Mouse (Mus musculus) T-helper 17 cell (primary cell): ENCODE measurements at regions not wholly inside any gene's neighbourhood (a gene's known extent, or its start where the extent isn't known, plus 50 kb on each side); places are given as distances from the start of the nearest gene placed in this dataset.

Experiments
- in situ Hi-C, 2 experiments: fragments of 300-600 bp; cut with MboI, MseI; formaldehyde crosslinking; loops; 1 replicate in 1 of 2; 2 replicates in 1 of 2; pipeline ENCODE4 v1.15.1; 2025; ENCODE audit warnings: high pct_unique_total_duplicates in 2 of 2

GRCm38 (mm10) chr15:58718282-58718681 lies 170.8 kb upstream of the Gm49356 start:
- in situ Hi-C loops = no loop called here

GRCm38 (mm10) chr15:58719410-58719809 lies 169.7 kb upstream of the Gm49356 start:
- in situ Hi-C loops = no loop called here

DNA sequence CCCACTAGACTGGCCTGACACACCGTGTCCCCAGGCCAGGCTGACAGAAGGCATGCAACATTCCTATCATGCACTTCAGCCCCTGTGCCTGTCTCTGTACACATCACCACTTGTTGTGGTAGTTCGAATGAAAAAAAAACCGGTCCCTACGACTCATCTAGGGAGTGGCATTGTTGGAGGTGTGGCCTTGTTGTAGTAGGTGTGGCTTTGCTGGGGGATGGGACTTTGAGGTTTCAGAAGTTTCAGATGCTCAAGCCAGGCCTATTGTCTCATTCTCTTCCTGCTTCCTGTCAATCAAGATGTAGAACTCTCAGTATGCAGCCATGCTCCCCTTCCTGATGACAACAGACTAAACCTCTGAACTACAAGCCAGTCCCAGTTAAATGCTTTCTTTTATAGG lies 162.1 kb upstream of the Gm49356 start:
- in situ Hi-C loops = loop anchor here in 1 of 2 experiments (25.0 kb wide), 1 partner anchor 1435 kb away; no protein-coding TSS in a partner anchor

DNA sequence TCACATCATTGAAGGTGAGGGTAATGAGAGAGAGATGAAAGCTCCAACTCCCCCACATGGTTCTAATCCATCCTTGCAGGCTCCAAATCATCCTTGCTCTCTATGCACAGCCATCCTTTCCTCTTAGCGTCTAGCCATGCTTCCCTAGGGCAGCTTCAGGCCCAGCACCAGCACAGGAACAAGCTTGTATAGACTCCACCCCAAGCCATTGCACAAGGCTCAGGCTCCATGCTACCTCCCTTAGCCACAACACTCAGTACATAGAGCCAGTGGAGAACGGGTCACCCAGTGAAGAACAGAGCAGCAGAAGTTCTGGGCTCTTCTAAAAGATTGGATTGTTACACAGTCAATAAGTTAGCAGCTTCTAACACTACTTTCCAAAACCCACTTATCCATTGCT lies 160.8 kb upstream of the Gm49356 start:
- in situ Hi-C loops = loop anchor here in 1 of 2 experiments (25.0 kb wide), 1 partner anchor 1434 kb away; no protein-coding TSS in a partner anchor

DNA sequence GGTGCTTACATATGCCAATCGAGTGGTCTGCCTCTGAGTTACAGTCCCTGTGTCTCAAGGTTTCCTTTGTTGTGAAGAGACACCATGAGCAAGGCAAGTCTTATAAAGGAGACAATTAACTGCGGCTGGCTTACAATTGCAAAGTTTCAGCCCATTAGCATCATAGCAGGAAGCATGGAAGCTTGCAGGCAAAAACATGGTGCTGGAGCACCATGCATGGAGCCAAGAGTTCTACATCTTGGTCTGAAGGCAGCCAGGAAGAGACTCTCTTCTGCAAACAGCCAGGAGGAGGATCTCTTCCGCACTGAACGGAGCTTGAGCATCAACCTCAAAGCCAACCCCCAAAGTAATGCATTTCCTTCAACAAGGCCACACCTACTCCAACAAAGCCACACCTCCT lies 158.2 kb upstream of the Gm49356 start:
- in situ Hi-C loops = loop anchor here in 1 of 2 experiments (25.0 kb wide), 1 partner anchor 1431 kb away; no protein-coding TSS in a partner anchor

- in situ Hi-C loops = loop anchor here in 1 of 2 experiments (25.0 kb wide), 1 partner anchor 1431 kb away; no protein-coding TSS in a partner anchor
These were observed 157.8 kb upstream of the Gm49356 start for GRCm38 (mm10) chr15:58731346-58731745.

DNA sequence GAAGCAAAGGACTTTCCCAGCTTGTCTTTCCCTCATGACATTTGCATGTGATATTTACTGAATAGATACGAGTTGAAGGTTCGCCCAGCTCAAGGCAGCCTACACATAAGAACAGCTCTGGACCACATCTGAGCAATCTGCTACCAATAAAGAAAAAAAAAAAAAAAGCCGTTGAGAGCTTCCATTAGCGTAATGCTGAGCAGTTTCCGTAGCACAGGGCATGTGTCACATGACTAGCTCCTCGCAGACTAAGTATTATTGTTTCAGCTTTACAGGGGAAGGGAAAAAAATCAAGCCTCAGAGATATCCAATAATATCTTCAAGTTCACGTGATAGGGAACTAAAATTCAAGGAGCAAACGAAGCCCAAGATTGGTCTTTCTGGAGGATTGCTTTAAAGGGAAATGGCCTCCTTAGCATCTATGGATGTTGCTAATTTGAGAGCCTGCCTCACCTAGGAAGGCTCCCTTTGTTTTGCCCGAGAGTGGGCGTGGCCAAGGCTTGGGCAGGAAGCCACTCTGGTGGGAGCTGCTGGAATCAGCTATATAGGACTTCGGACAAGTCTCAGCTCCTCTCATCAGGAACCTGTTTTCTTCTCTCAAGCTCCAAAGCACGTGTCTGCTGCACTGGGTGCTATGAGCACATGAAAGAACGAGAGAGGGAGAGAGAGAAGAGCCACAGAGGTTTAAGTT lies 157.0 kb upstream of the Gm49356 start:
- in situ Hi-C loops = loop anchor here in 1 of 2 experiments (25.0 kb wide), 1 partner anchor 1430 kb away; no protein-coding TSS in a partner anchor
